Comparison of ENCODE assay signal across 11 mouse cellular contexts in genomic region chr1:132802380-132802779, GRCm38 (mm10).
DNase-seq lines count a peak whose midpoint lies in the region; ATAC-seq and TF ChIP-seq lines count a peak whose summit lies in the region.
"Had no signal": no experiment of that assay in that cellular context is flagged by ENCODE, and none has a peak within 500 bp of the region (broad histone marks: within the 10 kb centered on the region; RNA-seq: fewer than 3 reads in every experiment).

No protein-coding gene starts in this region.

- H3K4me1 ChIP-seq in liver, adult 2 months (ENCODE audit: control insufficient read depth, insufficient read depth, low read length): peaks cover 5% of the 10 kb centered on the region; the same call in 1 of the 2 replicates
- H3K4me1 ChIP-seq in liver, embryonic 11.5 days (replicated peaks; ENCODE audit: control insufficient read depth, insufficient read depth, low read length): no peaks in the 10 kb centered on the region
- no peaks in the 10 kb centered on the region for H3K4me1 ChIP-seq in MEL (ENCODE audit: control insufficient read depth in 1 of 2, insufficient read depth in 2 of 2, low read length in 2 of 2)

- no peak for TF ChIP-seq POLR2A in liver, adult 2 months (IDR thresholded peaks at IDR 0.05; ENCODE audit: extremely low read depth, insufficient read depth, low read length)
- no peak for TF ChIP-seq POLR2A in MEL (IDR thresholded peaks at IDR 0.05; ENCODE audit: control insufficient read depth in 1 of 2, insufficient read depth in 1 of 2, low read depth in 1 of 2, low read length in 2 of 2, poor library complexity in 1 of 2)

- WGBS in liver, adult 2 months: 29% methylated on average over 4 of the region's 4 CpGs
- 35% methylated on average over 4 of the region's 4 CpGs for WGBS in liver, embryonic 11.5 days

- H3K79me2 ChIP-seq in liver, adult 2 months (ENCODE audit: control insufficient read depth, insufficient read depth, low read length): no peaks in the 10 kb centered on the region
- no peaks in the 10 kb centered on the region for H3K79me2 ChIP-seq in MEL (ENCODE audit: control insufficient read depth, insufficient read depth, low read length, poor library complexity)

- TF ChIP-seq RAD21 in MEL (IDR thresholded peaks at IDR 0.05; ENCODE audit: low read depth, low read length): no peak

- ATAC-seq in frontal cortex, adult (ENCODE audit: low TSS enrichment): peak; percentile 80; the same call in 1 of the 2 replicates
- ATAC-seq in liver, embryonic 11.5 days (replicated peaks; ENCODE audit: low FRiP score): no peak

- no peaks in the 10 kb centered on the region for H3K9me3 ChIP-seq in liver, embryonic 11.5 days (ENCODE audit: control insufficient read depth, low read length)
- H3K9me3 ChIP-seq in MEL (replicated peaks; ENCODE audit: insufficient read depth, low read length): no peaks in the 10 kb centered on the region

- peaks cover 4% of the 10 kb centered on the region; the same call in 1 of the 2 replicates for H3K27me3 ChIP-seq in liver, adult 2 months (ENCODE audit: control insufficient read depth, insufficient read depth, low read length)
- H3K27me3 ChIP-seq in liver, embryonic 11.5 days (replicated peaks; ENCODE audit: control insufficient read depth, insufficient read depth, low read length): peaks cover 9% of the 10 kb centered on the region
- peaks cover 1 to 6% of the 10 kb centered on the region in 2 experiments for H3K27me3 ChIP-seq in MEL (ENCODE audit: control insufficient read depth in 1 of 2, insufficient read depth in 2 of 2, low read length in 2 of 2)

- DNase-seq in frontal cortex, postnatal 14 days (ENCODE audit: low spot score in 2 of 2): no peak
- no peak for DNase-seq in liver, adult 2 months (ENCODE audit: extremely low read depth, low read depth, low spot score)
- no peak for DNase-seq in liver, embryonic 11.5 days (ENCODE audit: low spot score)
- no peak for DNase-seq in MEL (ENCODE audit: low read depth, low spot score)
- DNase-seq in cerebellum, adult 9-11 months: peak; percentile 51
- DNase-seq in thymus, adult 18-20 months: no peak
- DNase-seq in spleen, postnatal 10 days (ENCODE audit: low spot score in 2 of 2): no peak
- DNase-seq: gastrocnemius, postnatal 14 days; lung, embryonic 14.5 days; thymus, postnatal 14 days had no signal

- TF ChIP-seq EP300 in MEL (IDR thresholded peaks at IDR 0.05; ENCODE audit: low read depth in 1 of 2, low read length in 2 of 2): no peak

- H3K4me3 ChIP-seq in liver, adult 2 months (ENCODE audit: insufficient read depth, low read depth, low read length): no peak overlapping the region
- no peak overlapping the region for H3K4me3 ChIP-seq in liver, embryonic 11.5 days (ENCODE audit: low read depth, low read length)
- no peak overlapping the region for H3K4me3 ChIP-seq in MEL (ENCODE audit: control insufficient read depth in 1 of 2, insufficient read depth in 1 of 2, low read depth in 2 of 2, low read length in 2 of 2)

- no peak overlapping the region for H3K4me2 ChIP-seq in liver, embryonic 11.5 days
- H3K4me2 ChIP-seq: lung, embryonic 14.5 days had no signal

- H3K9ac ChIP-seq in liver, adult 2 months (ENCODE audit: low read depth, low read length): no peak overlapping the region
- H3K9ac ChIP-seq in liver, embryonic 11.5 days (ENCODE audit: low read depth, low read length): no peak overlapping the region
- H3K9ac ChIP-seq in MEL (ENCODE audit: control insufficient read depth, low read depth, low read length, poor library complexity, severe bottlenecking): no peak overlapping the region
- H3K9ac ChIP-seq: lung, embryonic 14.5 days had no signal

- H3K27ac ChIP-seq in liver, adult 2 months (replicated peaks; ENCODE audit: insufficient read depth, low read depth, low read length): no peak overlapping the region
- H3K27ac ChIP-seq in liver, embryonic 11.5 days (ENCODE audit: low read depth, low read length): no peak overlapping the region
- H3K27ac ChIP-seq in MEL (ENCODE audit: control insufficient read depth, low read depth, low read length): no peak overlapping the region

- TF ChIP-seq CTCF in liver, adult 2 months (IDR thresholded peaks at IDR 0.05; ENCODE audit: low read depth, low read length): 0 out of 2 replicates have a peak, but pooled peaks have one; percentile 10
- TF ChIP-seq CTCF in MEL (IDR thresholded peaks at IDR 0.05 in 2 of 3, conservative IDR thresholded peaks at IDR 0.05 in 1 of 3; ENCODE audit: control insufficient read depth in 1 of 3, insufficient read depth in 1 of 3, low read depth in 2 of 3, low read length in 3 of 3, poor library complexity in 1 of 3, severe bottlenecking in 1 of 3): peak in 2 of 3 experiments; percentile 3 to 31; a peak in 2 of 6 replicates

- no peaks in the 10 kb centered on the region for H3K36me3 ChIP-seq in liver, adult 2 months (ENCODE audit: control insufficient read depth, insufficient read depth, low read length)
- H3K36me3 ChIP-seq in liver, embryonic 11.5 days (ENCODE audit: control insufficient read depth, insufficient read depth, low read length): no peaks in the 10 kb centered on the region
- no peaks in the 10 kb centered on the region for H3K36me3 ChIP-seq in MEL (ENCODE audit: control insufficient read depth in 1 of 2, insufficient read depth in 2 of 2, low read length in 2 of 2)

TF ChIP-seq in MEL, 35 proteins besides CTCF, POLR2A, EP300 and RAD21:
- TF ChIP-seq CHD1 (IDR thresholded peaks at IDR 0.05; ENCODE audit: low read depth, low read length): no peak
- TF ChIP-seq MYC (IDR thresholded peaks at IDR 0.05; ENCODE audit: low read depth, low read length): no peak
- TF ChIP-seq SMC3 (IDR thresholded peaks at IDR 0.05; ENCODE audit: low read depth, low read length): no peak
- TF ChIP-seq SIN3A (IDR thresholded peaks at IDR 0.05; ENCODE audit: low read length): no peak
- TF ChIP-seq USF1 (IDR thresholded peaks at IDR 0.05; ENCODE audit: low read depth, low read length): no peak
